Mouse (Mus musculus) cortical plate, adult 2 months (tissue): ENCODE results near the gene Pkm. TPM values are rescaled to one million over a fixed set of nuclear protein-coding genes. Genes with fewer than 3 reads are reported as not detected.

Source experiments
- H3K27ac ChIP-seq: fragments of 200-500 bp; 2 replicates; pipeline ENCODE4 v1.5.1; 2012; ENCODE audit warnings: low read length, control low read depth, inconsistent platforms; ENCODE audit not compliant: insufficient read depth
- H3K4me1 ChIP-seq: fragments of 200-500 bp; 2 replicates; pipeline ENCODE4 v1.6.1; 2011; ENCODE audit warnings: low read length; ENCODE audit not compliant: control insufficient read depth, insufficient read depth
- H3K4me3 ChIP-seq: fragments of 200-500 bp; 2 replicates; pipeline ENCODE4 v1.5.1; 2011; ENCODE audit warnings: mild to moderate bottlenecking, low read length, control low read depth; ENCODE audit not compliant: insufficient read depth
- CTCF ChIP-seq: fragments of 200-500 bp; IDR thresholded peaks from 2 replicates; pipeline ENCODE4 v1.5.1; 2011; ENCODE audit warnings: mild to moderate bottlenecking, control low read depth, low read length; ENCODE audit not compliant: insufficient read depth; ENCODE audit errors: extremely low read depth
- POLR2A ChIP-seq: fragments of 200-500 bp; IDR thresholded peaks from 2 replicates; pipeline ENCODE4 v1.6.1; 2011; ENCODE audit warnings: mild to moderate bottlenecking, low read length, control low read depth; ENCODE audit not compliant: insufficient read depth; ENCODE audit errors: extremely low read depth
- polyA plus RNA-seq: library from polyadenylated mRNA; depleted of rRNA; stranded (reverse); fragments of >200 nt; gene quantifications from 2 replicates; pipeline ENCODE4 v1.2.3, GENCODE M21; 2012

The Pkm gene
- polyA plus RNA-seq, 1 experiment, result 1,545 TPM

DNA sequence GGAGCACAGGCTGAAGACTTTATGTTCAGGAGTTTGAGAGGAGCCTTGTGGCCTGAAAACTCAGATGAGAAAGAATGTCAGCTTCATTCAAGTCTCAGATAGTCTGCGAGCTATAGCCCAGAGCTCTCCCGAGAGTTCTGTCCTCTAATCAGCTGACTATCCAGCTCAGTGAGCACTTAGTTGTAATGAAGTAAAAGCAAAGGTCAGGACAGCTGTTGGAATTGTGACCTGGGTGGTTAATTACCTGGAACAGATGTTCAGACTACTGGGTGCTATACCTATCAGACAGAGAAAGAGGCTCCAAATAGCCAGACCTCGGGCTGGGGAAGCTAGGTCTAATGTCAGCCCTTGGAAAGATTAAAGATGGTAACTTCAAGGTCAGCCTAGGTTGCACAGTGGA, 7.8 kb downstream of the Pkm start:
- TF ChIP-seq CTCF, result no peak
- Histone ChIP-seq H3K27ac (no peak overlapping the region), H3K4me1 (peaks cover 27% of the 10 kb centered on the region), H3K4me3 (no peak overlapping the region)

GRCm38 (mm10) chr9:59664664-59665256, 8.6 kb downstream of the Pkm start:
- Histone ChIP-seq H3K4me3 (no peak overlapping the region), H3K27ac (no peak overlapping the region), H3K4me1 (peaks cover 27% of the 10 kb centered on the region)
- TF ChIP-seq CTCF (no peak), POLR2A (no peak)

GRCm38 (mm10) chr9:59666016-59666415, 9.8 kb downstream of the Pkm start:
- TF ChIP-seq POLR2A, result no peak
- TF ChIP-seq CTCF, result no peak
- Histone ChIP-seq H3K27ac (no peak overlapping the region), H3K4me1 (peaks cover 20% of the 10 kb centered on the region), H3K4me3 (no peak overlapping the region)

GRCm38 (mm10) chr9:59666813-59667212, 10.6 kb downstream of the Pkm start:
- peaks cover 14% of the 10 kb centered on the region for H3K4me1 ChIP-seq
- TF ChIP-seq POLR2A, result no peak
- TF ChIP-seq CTCF, result no peak
- H3K4me3 ChIP-seq, result no peak overlapping the region
- H3K27ac ChIP-seq, result peak overlapping the region; percentile 10; the same call in 1 of the 2 replicates

GRCm38 (mm10) chr9:59667250-59667649, 11.1 kb downstream of the Pkm start:
- peaks cover 16% of the 10 kb centered on the region for H3K4me1 ChIP-seq
- TF ChIP-seq POLR2A, result no peak
- no peak for TF ChIP-seq CTCF
- H3K4me3 ChIP-seq, result no peak overlapping the region
- peak overlapping the region; percentile 64; the same call in 1 of the 2 replicates for H3K27ac ChIP-seq

DNA sequence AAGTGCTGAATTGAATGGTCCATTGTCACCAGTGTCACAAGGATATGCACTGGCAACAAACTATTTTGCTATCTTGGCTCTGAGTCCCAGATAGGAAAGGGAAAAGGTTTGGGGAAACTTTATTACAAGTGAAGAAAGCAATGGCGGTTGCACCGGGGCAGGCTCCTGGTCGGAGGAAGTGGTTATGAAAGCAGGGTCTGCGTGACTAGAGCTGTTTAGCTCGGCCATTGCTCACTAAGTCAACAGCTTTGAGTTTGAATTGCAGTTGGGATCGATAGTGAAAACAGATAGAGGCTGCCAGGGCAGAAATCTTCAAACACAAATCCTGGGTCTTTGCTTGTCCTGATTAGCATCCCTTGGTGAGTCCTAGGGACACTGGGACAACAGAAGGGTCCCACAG, 11.7 kb downstream of the Pkm start:
- H3K4me3 ChIP-seq, result no peak overlapping the region
- TF ChIP-seq CTCF (no peak), POLR2A (no peak)
- H3K27ac ChIP-seq, result peak overlapping the region; percentile 64; the same call in 1 of the 2 replicates
- peaks cover 18% of the 10 kb centered on the region for H3K4me1 ChIP-seq

GRCm38 (mm10) chr9:59668473-59668872, 12.3 kb downstream of the Pkm start:
- Histone ChIP-seq H3K4me1 (peaks cover 19% of the 10 kb centered on the region), H3K4me3 (no peak overlapping the region), H3K27ac (no peak overlapping the region)
- no peak for TF ChIP-seq POLR2A
- TF ChIP-seq CTCF, result no peak

GRCm38 (mm10) chr9:59669172-59669571, 13.0 kb downstream of the Pkm start:
- H3K27ac ChIP-seq, result no peak overlapping the region
- TF ChIP-seq CTCF (no peak), POLR2A (no peak)
- peaks cover 20% of the 10 kb centered on the region for H3K4me1 ChIP-seq
- no peak overlapping the region for H3K4me3 ChIP-seq

GRCm38 (mm10) chr9:59672195-59672894, 16.2 kb downstream of the Pkm start:
- TF ChIP-seq POLR2A (no peak), CTCF (no peak)
- no peak overlapping the region for H3K27ac ChIP-seq

GRCm38 (mm10) chr9:59673427-59673826, 17.3 kb downstream of the Pkm start:
- TF ChIP-seq POLR2A (no peak), CTCF (no peak)
- Histone ChIP-seq H3K4me3 (no peak overlapping the region), H3K4me1 (peaks cover 8% of the 10 kb centered on the region), H3K27ac (no peak overlapping the region)

More at GRCm38 (mm10) chr9:59672195-59672894, 16.2 kb downstream of the Pkm start:
- Histone ChIP-seq H3K4me1 (peaks cover 10% of the 10 kb centered on the region), H3K4me3 (no peak overlapping the region)
